Mouse (Mus musculus): ENCODE measurements around the gene Pcsk7. TPM values are rescaled to one million over a fixed set of nuclear protein-coding genes. Genes with fewer than 3 reads are reported as not detected.

Gene Pcsk7
- polyA plus RNA-seq, 1 experiment from 2014 or later: 19.7 TPM

DNA sequence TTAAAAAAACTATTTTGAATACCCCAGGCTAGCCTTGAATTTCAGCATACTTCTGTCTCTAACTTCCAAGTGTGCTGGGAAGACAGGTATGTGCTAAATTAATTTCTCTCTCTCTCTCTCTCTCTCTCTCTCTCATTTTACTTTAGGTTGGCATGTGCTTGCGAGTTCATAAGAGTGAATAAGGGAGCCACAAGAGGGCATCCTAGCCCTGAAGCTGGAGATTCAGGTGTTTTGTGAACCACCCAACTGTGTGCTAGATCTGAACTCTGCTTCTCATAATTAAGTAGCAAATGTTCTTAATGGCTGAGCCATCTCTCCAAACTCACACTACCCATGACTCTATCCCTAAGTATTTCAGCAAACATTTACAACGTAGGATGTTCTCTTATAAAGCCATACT lies 70.6 kb downstream of the Pcsk7 start:
- no peak overlapping the region for H3K4me3 ChIP-seq
- peaks cover 52% of the 10 kb centered on the region for H3K36me3 ChIP-seq
- H3K4me1 ChIP-seq (replicated peaks): peaks cover 24% of the 10 kb centered on the region
- ATAC-seq (ENCODE audit: insufficient number of reproducible peaks, low FRiP score): no peak
- no peak overlapping the region for H3K4me2 ChIP-seq
- H3K9ac ChIP-seq: no peak overlapping the region
- H3K9me3 ChIP-seq (replicated peaks): no peaks in the 10 kb centered on the region
- H3K27ac ChIP-seq (ENCODE audit: poor library complexity, severe bottlenecking): no peak overlapping the region
- H3K27me3 ChIP-seq (replicated peaks): no peaks in the 10 kb centered on the region
- 86% methylated on average over 2 of the region's 2 CpGs for WGBS

Small RNA genes within 50 kb of the gene (microRNA-seq; reads per million reads assigned to microRNA genes)
- gene Mir7087: not detected

Other genes starting within 250 kb of the Pcsk7 start
- gene Cep164, start 77.8 kb upstream of the Pcsk7 start, polyA plus RNA-seq (2016; fragmentation: Nextera tagmentation; extraction: Ambion mirVana): 14.3 and 19.0 TPM in 2 replicates
- 21.4 and 22.0 TPM in 2 replicates for gene Bace1, start 67.9 kb upstream of the Pcsk7 start, polyA plus RNA-seq (2016; fragmentation: Nextera tagmentation; extraction: Ambion mirVana)
- gene Rnf214, start 414 bp downstream of the Pcsk7 start, polyA plus RNA-seq (2016; fragmentation: Nextera tagmentation; extraction: Ambion mirVana): 43.6 and 45.0 TPM in 2 replicates
- gene Tagln, start 29.6 kb downstream of the Pcsk7 start, polyA plus RNA-seq (2016; fragmentation: Nextera tagmentation; extraction: Ambion mirVana): 236 and 253 TPM in 2 replicates
- 48.5 and 53.5 TPM in 2 replicates for gene Sidt2, start 48.8 kb downstream of the Pcsk7 start, polyA plus RNA-seq (2016; fragmentation: Nextera tagmentation; extraction: Ambion mirVana)
- gene Pafah1b2, start 106.2 kb downstream of the Pcsk7 start, polyA plus RNA-seq (2016; fragmentation: Nextera tagmentation; extraction: Ambion mirVana): 173 and 175 TPM in 2 replicates
- 13.9 and 15.0 TPM in 2 replicates for gene Sik3, start 106.3 kb downstream of the Pcsk7 start, polyA plus RNA-seq (2016; fragmentation: Nextera tagmentation; extraction: Ambion mirVana)